Mouse (Mus musculus) liver, postnatal 0 days (tissue): ENCODE data around the gene Tcp11. TPM values are rescaled to one million over a fixed set of nuclear protein-coding genes. Genes with fewer than 3 reads are reported as not detected.
A peak's percentile ranks its signal among the peaks of the same experiment; 100 is the strongest.

ENCODE experiments used
- ATAC-seq: fragments of 200-750 bp; cut with Nextera tagmentation; 2 replicates; pipeline ENCODE4 v1.8.0; 2017; ENCODE audit warnings: mild to moderate bottlenecking, moderate library complexity
- DNase-seq: peaks from one replicate; pipeline ENCODE4 v3.0.0-alpha.2; 2016
- H3K27ac ChIP-seq: fragments of 300-500 bp; sonication (generic); 2 replicates; pipeline ENCODE4 v1.5.1; 2014; ENCODE audit warnings: antibody characterized with exemption, moderate library complexity, mild to moderate bottlenecking, low read depth
- H3K27me3 ChIP-seq: fragments of 300-500 bp; sonication (generic); 2 replicates; pipeline ENCODE4 v1.6.1; 2014; ENCODE audit warnings: low read length, control low read depth, mixed read lengths; ENCODE audit not compliant: insufficient read depth
- H3K36me3 ChIP-seq: fragments of 300-500 bp; sonication (generic); replicated peaks from 2 replicates; pipeline ENCODE4 v1.6.1; 2014; ENCODE audit warnings: mild to moderate bottlenecking, control low read depth, low read length, moderate library complexity, mixed read lengths; ENCODE audit not compliant: insufficient read depth
- H3K4me1 ChIP-seq: fragments of 300-500 bp; sonication (generic); 2 replicates; pipeline ENCODE4 v1.6.1; 2014; ENCODE audit warnings: antibody characterized with exemption, mild to moderate bottlenecking, control low read depth; ENCODE audit not compliant: insufficient read depth
- H3K4me2 ChIP-seq: fragments of 300-500 bp; sonication (generic); 2 replicates; pipeline ENCODE4 v1.6.1; 2014; ENCODE audit warnings: low read depth, mild to moderate bottlenecking, low read length, moderate library complexity, mixed read lengths
- H3K4me3 ChIP-seq: fragments of 300-500 bp; sonication (generic); 2 replicates; pipeline ENCODE4 v1.5.1; 2014; ENCODE audit warnings: low read depth, low read length
- H3K9ac ChIP-seq: fragments of 300-500 bp; sonication (generic); replicated peaks from 2 replicates; pipeline ENCODE4 v1.6.1; 2014; ENCODE audit warnings: mild to moderate bottlenecking, moderate library complexity
- H3K9me3 ChIP-seq: fragments of 300-500 bp; sonication (generic); 2 replicates; pipeline ENCODE4 v1.6.1; 2016; ENCODE audit warnings: mild to moderate bottlenecking, control low read depth, low read length, mixed read lengths
- CTCF ChIP-seq: sonication (generic); IDR thresholded peaks from 2 replicates; pipeline ENCODE4 v1.5.1; 2016; ENCODE audit warnings: antibody characterized with exemption, low read depth
- EP300 ChIP-seq: IDR thresholded peaks from 2 replicates; pipeline ENCODE4 v1.6.1; 2016; ENCODE audit warnings: antibody characterized with exemption, low read depth, mild to moderate bottlenecking
- WGBS: fragments of 180-500 bp; shearing (Covaris S2); extraction: QIAGEN DNeasy Blood & Tissue Kit; methylation state at CpG from one replicate; pipeline ENCODE4 v1.1.7; 2014; ENCODE audit not compliant: insufficient replicate concordance; 5-methylcytosine and 5-hydroxymethylcytosine counted together
- polyA plus RNA-seq: library from polyadenylated mRNA; unstranded; fragments of >200 nt; fragmentation: Nextera tagmentation; extraction: Ambion mirVana; gene quantifications from 2 replicates; pipeline ENCODE4 v1.2.1, GENCODE M21; 2015

Tcp11 gene
- polyA plus RNA-seq, 1 experiment from 2014 or later: 0.07 TPM

- H3K27me3 ChIP-seq: no peaks in the 10 kb centered on the region
- no peak overlapping the region for H3K4me3 ChIP-seq
- DNase-seq (no peak), ATAC-seq (no peak)
- H3K27ac ChIP-seq: no peak overlapping the region
- H3K9me3 ChIP-seq: no peaks in the 10 kb centered on the region
- no peak overlapping the region for H3K9ac ChIP-seq
- no peaks in the 10 kb centered on the region for H3K36me3 ChIP-seq
- WGBS: 53% methylated on average over 2 of the region's 2 CpGs
- no peak overlapping the region for H3K4me2 ChIP-seq
- H3K4me1 ChIP-seq: no peaks in the 10 kb centered on the region
- no peak for TF ChIP-seq EP300
- no peak for TF ChIP-seq CTCF
These were observed 7.7 kb downstream of the Tcp11 start for GRCm38 (mm10) chr17:28072730-28073129.

- no peak for ATAC-seq
- H3K27ac ChIP-seq: no peak overlapping the region
These were observed 10.2 kb downstream of the Tcp11 start for GRCm38 (mm10) chr17:28070256-28070655.

GRCm38 (mm10) chr17:28069446-28069845, 11.0 kb downstream of the Tcp11 start:
- Histone ChIP-seq H3K4me2 (no peak overlapping the region), H3K9me3 (no peaks in the 10 kb centered on the region), H3K36me3 (no peaks in the 10 kb centered on the region), H3K4me1 (no peaks in the 10 kb centered on the region), H3K9ac (no peak overlapping the region), H3K27me3 (no peaks in the 10 kb centered on the region), H3K27ac (no peak overlapping the region), H3K4me3 (no peak overlapping the region)
- TF ChIP-seq EP300 (no peak), CTCF (no peak)
- no peak for ATAC-seq
- WGBS: 16% methylated on average over 12 of the region's 12 CpGs
- DNase-seq: no peak

More at GRCm38 (mm10) chr17:28070256-28070655, 10.2 kb downstream of the Tcp11 start:
- no peaks in the 10 kb centered on the region for H3K36me3 ChIP-seq
- TF ChIP-seq CTCF (no peak), EP300 (no peak)
- DNase-seq: no peak
- no peak overlapping the region for H3K4me2 ChIP-seq
- H3K4me1 ChIP-seq: no peaks in the 10 kb centered on the region
- no peaks in the 10 kb centered on the region for H3K27me3 ChIP-seq
- no peaks in the 10 kb centered on the region for H3K9me3 ChIP-seq
- H3K9ac ChIP-seq: no peak overlapping the region
- H3K4me3 ChIP-seq: no peak overlapping the region
- WGBS: 83% methylated on average over 13 of the region's 13 CpGs

- no peak for DNase-seq
- Histone ChIP-seq H3K27ac (no peak overlapping the region), H3K9me3 (no peaks in the 10 kb centered on the region), H3K4me1 (no peaks in the 10 kb centered on the region), H3K36me3 (peaks cover 4% of the 10 kb centered on the region; the same call in 1 of the 2 replicates), H3K4me3 (no peak overlapping the region), H3K9ac (no peak overlapping the region), H3K27me3 (no peaks in the 10 kb centered on the region), H3K4me2 (no peak overlapping the region)
- no peak for TF ChIP-seq EP300
- TF ChIP-seq CTCF: no peak
- 72% methylated on average over 4 of the region's 4 CpGs for WGBS
- no peak for ATAC-seq
These were observed 13.1 kb downstream of the Tcp11 start for GRCm38 (mm10) chr17:28067303-28067702.

GRCm38 (mm10) chr17:28063163-28063562, 17.3 kb downstream of the Tcp11 start:
- H3K27ac ChIP-seq: no peak overlapping the region
- H3K9ac ChIP-seq: no peak overlapping the region
- no peak for DNase-seq
- H3K4me1 ChIP-seq: no peaks in the 10 kb centered on the region
- TF ChIP-seq CTCF (no peak), EP300 (no peak)
- peaks cover 27% of the 10 kb centered on the region for H3K36me3 ChIP-seq
- H3K4me3 ChIP-seq: no peak overlapping the region
- H3K27me3 ChIP-seq: no peaks in the 10 kb centered on the region
- no peaks in the 10 kb centered on the region for H3K9me3 ChIP-seq
- H3K4me2 ChIP-seq: no peak overlapping the region
- WGBS: 69% methylated on average over 6 of the region's 6 CpGs
- no peak for ATAC-seq

GRCm38 (mm10) chr17:28062710-28063109, 17.7 kb downstream of the Tcp11 start:
- H3K27me3 ChIP-seq: no peaks in the 10 kb centered on the region
- H3K4me3 ChIP-seq: no peak overlapping the region
- TF ChIP-seq EP300 (no peak), CTCF (no peak)
- H3K36me3 ChIP-seq: peaks cover 28% of the 10 kb centered on the region
- WGBS: 84% methylated on average over 7 of the region's 7 CpGs
- ATAC-seq (no peak), DNase-seq (no peak)
- H3K9me3 ChIP-seq: no peaks in the 10 kb centered on the region
- H3K27ac ChIP-seq: no peak overlapping the region
- no peaks in the 10 kb centered on the region for H3K4me1 ChIP-seq
- H3K9ac ChIP-seq: no peak overlapping the region
- H3K4me2 ChIP-seq: no peak overlapping the region

- ATAC-seq (no peak), DNase-seq (no peak)
- no peaks in the 10 kb centered on the region for H3K9me3 ChIP-seq
- H3K36me3 ChIP-seq: peaks cover 30% of the 10 kb centered on the region
- no peak overlapping the region for H3K27ac ChIP-seq
- no peaks in the 10 kb centered on the region for H3K27me3 ChIP-seq
- H3K4me2 ChIP-seq: no peak overlapping the region
- H3K4me1 ChIP-seq: no peaks in the 10 kb centered on the region
- no peak overlapping the region for H3K9ac ChIP-seq
- WGBS: 58% methylated on average over 7 of the region's 7 CpGs
- TF ChIP-seq CTCF (peak; percentile 58), EP300 (no peak)
- H3K4me3 ChIP-seq: no peak overlapping the region
These were observed 19.0 kb downstream of the Tcp11 start for GRCm38 (mm10) chr17:28061472-28061871.
